Mouse (Mus musculus): ENCODE data around the gene B4galnt1. TPM values are rescaled to one million over a fixed set of nuclear protein-coding genes. Genes with fewer than 3 reads are reported as not detected.
A peak's percentile ranks its signal among the peaks of the same experiment; 100 is the strongest.
"Not testable (repeated sequence)": the region's sequence is repeated elsewhere in the genome, so short reads cannot be mapped to it uniquely, and the experiment has no call there.

The B4galnt1 gene
- polyA plus RNA-seq, 2 experiments = 11.8 to 12.1 TPM

DNA sequence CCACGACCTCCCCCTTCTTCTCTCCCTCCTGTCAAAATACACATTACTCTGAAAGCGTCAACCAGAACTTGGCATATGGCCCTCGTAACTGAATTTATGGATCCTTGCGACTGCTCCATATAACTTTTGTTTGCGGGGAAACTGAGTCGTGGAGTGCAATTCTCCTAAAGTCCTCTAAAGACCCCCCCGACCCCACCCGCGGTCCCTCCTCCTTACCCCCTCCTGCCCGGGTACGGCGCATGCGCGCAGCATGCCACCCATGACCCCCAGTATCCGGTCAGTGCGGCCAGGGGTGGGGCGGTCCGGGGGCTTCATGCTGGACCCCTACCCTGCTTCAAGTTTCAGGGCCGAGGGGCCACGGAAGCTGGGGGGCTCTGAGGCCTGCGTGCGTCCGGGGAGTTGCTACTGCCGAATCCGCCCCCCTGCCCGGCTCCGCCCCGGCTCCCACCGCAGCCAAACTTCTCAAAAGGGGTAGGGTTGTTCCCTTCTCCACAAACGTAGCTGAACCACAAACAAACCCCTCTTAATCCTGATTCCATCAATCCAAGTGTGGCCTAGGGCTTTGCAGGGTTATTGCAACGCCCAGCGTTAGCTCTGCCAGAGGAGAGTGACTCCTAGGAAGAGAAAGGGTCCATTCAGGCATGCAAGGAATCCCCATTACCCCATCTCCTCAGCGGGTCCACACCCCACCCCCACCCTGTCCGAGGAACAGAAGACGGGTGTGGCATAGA is 24.8 kb downstream of the B4galnt1 start, which contains the start of gene Arhgef25:
Arhgef25 (minus strand) TSS at position 433 of the 731 bp plus-strand sequence.
- DNase-seq (ENCODE audit: low spot score) (peak; percentile 66), ATAC-seq (ENCODE audit: low FRiP score, low read depth) (peak; percentile 37)
- peak within 1 kb of the TSS; percentile 82 for H3K4me3 ChIP-seq (replicated peaks; ENCODE audit: low read length)
- H3K36me3 ChIP-seq (ENCODE audit: control insufficient read depth, insufficient read depth, low read length) = peaks cover 51% of the 10 kb centered on the region
- no peaks in the 10 kb centered on the region for H3K27me3 ChIP-seq (ENCODE audit: control insufficient read depth, insufficient read depth, low read length)
- peak within 1 kb of the TSS; percentile 95 for H3K4me2 ChIP-seq (replicated peaks; ENCODE audit: low read depth, low read length, severe bottlenecking)
- no peak for TF ChIP-seq POLR2A (IDR thresholded peaks at IDR 0.05; ENCODE audit: borderline replicate concordance, extremely low read depth, insufficient read depth, insufficient read length)
- WGBS = 1% methylated on average over 35 of the region's 35 CpGs
- H3K4me1 ChIP-seq (ENCODE audit: control insufficient read depth, insufficient read depth, low read length) = peaks cover 26% of the 10 kb centered on the region
- H3K9me3 ChIP-seq (ENCODE audit: control insufficient read depth, low read length) = no peaks in the 10 kb centered on the region
- peak within 1 kb of the TSS; percentile 92 for H3K27ac ChIP-seq (replicated peaks; ENCODE audit: low read depth, low read length)
- H3K9ac ChIP-seq (ENCODE audit: low read depth, low read length, severe bottlenecking) = peak within 1 kb of the TSS; percentile 69

DNA sequence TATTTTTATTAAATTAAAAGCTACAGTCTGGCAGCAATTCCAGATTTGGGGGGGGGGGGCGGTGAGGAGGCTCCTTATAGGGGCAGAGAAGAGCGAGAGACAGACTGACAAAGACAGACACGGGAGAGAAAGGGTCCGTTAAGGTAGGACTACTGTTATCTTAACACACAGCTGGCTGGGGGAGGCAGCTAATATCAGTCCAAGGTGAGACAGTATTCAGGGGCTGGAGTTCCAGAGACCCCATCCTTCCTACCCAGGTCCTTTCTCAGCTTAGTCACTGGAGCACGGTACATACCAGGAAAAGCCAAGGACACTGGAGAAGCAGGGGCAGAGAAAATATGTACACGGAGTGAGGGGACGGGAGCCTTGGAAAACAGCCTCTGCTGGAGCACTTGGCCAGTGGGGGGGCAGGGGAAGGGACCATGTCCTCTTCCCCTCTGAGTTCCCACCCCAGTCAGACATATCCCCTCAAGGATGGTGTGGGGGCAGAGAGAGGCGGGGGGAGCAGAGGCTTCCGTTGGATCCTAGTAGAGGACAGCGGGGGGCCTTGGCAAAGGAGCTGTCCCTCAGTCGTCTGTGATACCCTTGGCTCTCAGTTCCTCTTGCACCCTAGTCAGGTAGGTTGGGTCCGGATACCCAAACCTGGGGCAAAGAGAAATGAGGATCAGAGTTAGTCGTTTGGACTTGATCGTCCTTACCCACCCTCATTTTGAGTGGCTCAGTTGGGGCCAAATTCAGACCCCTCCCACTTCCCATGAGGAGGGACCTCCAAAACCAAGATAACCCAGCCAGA is 25.6 kb downstream of the B4galnt1 start:
- Histone ChIP-seq H3K4me3 (replicated peaks; ENCODE audit: low read length) (peak overlapping the region; percentile 82), H3K27ac (replicated peaks; ENCODE audit: low read depth, low read length) (peak overlapping the region; percentile 92), H3K9ac (ENCODE audit: low read depth, low read length, severe bottlenecking) (peak overlapping the region; percentile 69; the same call in 1 of the 2 replicates), H3K9me3 (ENCODE audit: control insufficient read depth, low read length) (no peaks in the 10 kb centered on the region), H3K4me1 (ENCODE audit: control insufficient read depth, insufficient read depth, low read length) (peaks cover 29% of the 10 kb centered on the region), H3K27me3 (ENCODE audit: control insufficient read depth, insufficient read depth, low read length) (no peaks in the 10 kb centered on the region), H3K36me3 (ENCODE audit: control insufficient read depth, insufficient read depth, low read length) (peaks cover 43% of the 10 kb centered on the region), H3K4me2 (replicated peaks; ENCODE audit: low read depth, low read length, severe bottlenecking) (peak overlapping the region; percentile 95)
- WGBS = 48% methylated on average over 13 of the region's 14 CpGs
- TF ChIP-seq POLR2A (IDR thresholded peaks at IDR 0.05; ENCODE audit: borderline replicate concordance, extremely low read depth, insufficient read depth, insufficient read length) = no peak
- no peak for DNase-seq (ENCODE audit: low spot score)
- ATAC-seq (ENCODE audit: low FRiP score, low read depth) = no peak

DNA sequence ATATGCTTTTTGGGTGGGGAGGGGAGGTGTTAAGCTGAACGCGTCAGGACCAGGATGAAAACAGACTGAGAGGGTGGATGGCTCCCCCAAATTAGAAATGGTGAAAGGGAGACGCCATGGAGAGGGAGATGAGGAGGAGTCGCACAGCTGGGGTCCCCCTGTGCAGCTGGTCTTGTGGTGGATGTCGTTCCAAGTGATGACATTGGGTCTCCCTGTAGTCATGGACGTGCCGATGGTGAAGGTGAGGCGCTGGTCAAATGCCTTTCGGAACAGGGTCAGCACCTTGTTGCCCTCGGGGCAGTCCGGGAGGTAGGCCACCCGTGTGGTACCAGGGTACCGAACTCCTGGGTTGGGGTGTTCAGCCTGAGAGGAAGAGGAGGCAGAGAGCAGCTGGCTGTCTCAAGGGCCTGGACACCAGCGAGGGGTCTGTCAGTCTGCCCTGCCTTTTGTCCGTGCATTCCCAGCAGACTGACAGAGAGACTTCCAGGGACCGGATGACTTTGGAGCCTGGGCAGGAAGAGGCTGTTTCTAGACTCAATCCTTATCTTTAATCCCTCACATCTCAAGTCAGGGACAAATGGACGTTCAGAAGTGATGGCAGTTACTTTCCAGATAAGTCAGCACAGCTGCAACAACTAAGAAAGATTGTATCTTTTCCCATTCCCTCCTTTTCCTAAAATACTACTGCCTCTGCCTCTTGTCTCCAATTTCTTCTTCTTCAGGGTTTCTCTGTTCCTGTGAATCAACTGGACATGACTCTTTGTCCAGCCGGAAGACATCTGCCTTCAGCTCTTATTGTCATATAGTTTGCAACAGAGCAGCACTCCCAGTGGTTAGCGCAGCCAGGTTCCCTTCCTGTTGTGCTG is 26.4 kb downstream of the B4galnt1 start:
- H3K4me3 ChIP-seq (replicated peaks; ENCODE audit: low read length) = no peak overlapping the region
- no peak overlapping the region for H3K4me2 ChIP-seq (replicated peaks; ENCODE audit: low read depth, low read length, severe bottlenecking)
- H3K9ac ChIP-seq (ENCODE audit: low read depth, low read length, severe bottlenecking) = no peak overlapping the region

DNA sequence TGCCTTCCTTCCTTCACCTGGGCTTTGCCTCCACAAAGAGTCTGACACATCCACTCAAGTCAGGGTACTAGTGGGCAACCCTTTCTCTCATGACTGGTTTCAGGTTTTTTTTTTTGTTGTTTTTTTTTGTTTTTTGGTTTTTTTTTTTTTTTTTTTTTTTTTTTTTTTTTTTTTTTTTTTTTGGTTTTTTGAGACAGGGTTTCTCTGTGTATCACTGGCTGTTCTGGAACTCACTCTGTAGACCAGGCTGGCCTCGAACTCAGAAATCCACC is 27.0 kb downstream of the B4galnt1 start:
- not testable (repeated sequence) for H3K9me3 ChIP-seq (ENCODE audit: control insufficient read depth, low read length); H3K27ac ChIP-seq (replicated peaks; ENCODE audit: low read depth, low read length); DNase-seq (ENCODE audit: low spot score); ATAC-seq (ENCODE audit: low FRiP score, low read depth); H3K4me2 ChIP-seq (replicated peaks; ENCODE audit: low read depth, low read length, severe bottlenecking); H3K9ac ChIP-seq (ENCODE audit: low read depth, low read length, severe bottlenecking); H3K4me3 ChIP-seq (replicated peaks; ENCODE audit: low read length); H3K27me3 ChIP-seq (ENCODE audit: control insufficient read depth, insufficient read depth, low read length)
- Histone ChIP-seq H3K36me3 (ENCODE audit: control insufficient read depth, insufficient read depth, low read length) (peaks cover 29% of the 10 kb centered on the region), H3K4me1 (ENCODE audit: control insufficient read depth, insufficient read depth, low read length) (peaks cover 34% of the 10 kb centered on the region)
- WGBS = 65% methylated on average over 1 of the region's 1 CpGs

More for the DNA sequence above, 26.4 kb downstream of the B4galnt1 start:
- DNase-seq (ENCODE audit: low spot score) = no peak
- H3K27ac ChIP-seq (replicated peaks; ENCODE audit: low read depth, low read length) = no peak overlapping the region
- peaks cover 30% of the 10 kb centered on the region for H3K4me1 ChIP-seq (ENCODE audit: control insufficient read depth, insufficient read depth, low read length)
- no peaks in the 10 kb centered on the region for H3K9me3 ChIP-seq (ENCODE audit: control insufficient read depth, low read length)
- H3K36me3 ChIP-seq (ENCODE audit: control insufficient read depth, insufficient read depth, low read length) = peaks cover 35% of the 10 kb centered on the region
- TF ChIP-seq POLR2A (IDR thresholded peaks at IDR 0.05; ENCODE audit: borderline replicate concordance, extremely low read depth, insufficient read depth, insufficient read length) = no peak
- H3K27me3 ChIP-seq (ENCODE audit: control insufficient read depth, insufficient read depth, low read length) = no peaks in the 10 kb centered on the region
- WGBS = 82% methylated on average over 19 of the region's 19 CpGs
- ATAC-seq (ENCODE audit: low FRiP score, low read depth) = no peak

DNA sequence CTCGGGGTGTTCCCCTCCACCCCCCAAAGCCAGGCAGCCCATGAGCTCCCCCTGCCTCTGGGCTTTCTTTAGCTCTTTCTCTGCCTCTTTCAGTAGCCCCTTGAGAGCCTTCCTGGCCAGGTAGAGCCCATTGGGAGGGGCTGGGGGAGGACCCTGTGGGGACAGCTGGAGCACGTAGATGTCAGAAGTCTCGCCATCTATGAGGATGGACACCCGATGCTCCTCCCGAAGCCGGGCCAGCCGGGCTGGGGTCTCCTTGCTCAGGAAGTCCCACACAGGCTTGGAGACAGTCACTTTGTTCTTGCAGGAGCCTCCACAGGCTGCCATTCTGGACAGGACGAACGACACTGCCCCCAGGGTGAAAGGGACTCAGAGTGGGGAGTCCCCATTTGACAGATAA is 28.0 kb downstream of the B4galnt1 start:
- WGBS = 74% methylated on average over 9 of the region's 9 CpGs
- H3K9me3 ChIP-seq (ENCODE audit: control insufficient read depth, low read length) = no peaks in the 10 kb centered on the region
- peaks cover 31% of the 10 kb centered on the region for H3K36me3 ChIP-seq (ENCODE audit: control insufficient read depth, insufficient read depth, low read length)
- H3K4me3 ChIP-seq (replicated peaks; ENCODE audit: low read length) = no peak overlapping the region
- H3K9ac ChIP-seq (ENCODE audit: low read depth, low read length, severe bottlenecking) = no peak overlapping the region
- TF ChIP-seq POLR2A (IDR thresholded peaks at IDR 0.05; ENCODE audit: borderline replicate concordance, extremely low read depth, insufficient read depth, insufficient read length) = no peak
- H3K4me2 ChIP-seq (replicated peaks; ENCODE audit: low read depth, low read length, severe bottlenecking) = no peak overlapping the region
- H3K4me1 ChIP-seq (ENCODE audit: control insufficient read depth, insufficient read depth, low read length) = peaks cover 29% of the 10 kb centered on the region
- ATAC-seq (ENCODE audit: low FRiP score, low read depth) = no peak
- H3K27ac ChIP-seq (replicated peaks; ENCODE audit: low read depth, low read length) = no peak overlapping the region
- DNase-seq (ENCODE audit: low spot score) = no peak
- H3K27me3 ChIP-seq (ENCODE audit: control insufficient read depth, insufficient read depth, low read length) = no peaks in the 10 kb centered on the region
